Mouse (Mus musculus): ENCODE results near the gene Il4. TPM values are rescaled to one million over a fixed set of nuclear protein-coding genes. Genes with fewer than 3 reads are reported as not detected.
A peak's percentile ranks its signal among the peaks of the same experiment; 100 is the strongest.

Il4 gene
- polyA plus RNA-seq, 1 experiment, result 0.68 TPM

- no peak for TF ChIP-seq CTCF (IDR thresholded peaks at IDR 0.05; ENCODE audit: extremely low read depth, insufficient read depth, insufficient read length, insufficient replicate concordance)
- TF ChIP-seq POLR2A (IDR thresholded peaks at IDR 0.05; ENCODE audit: low read depth, low read length), result no peak
- Histone ChIP-seq H3K36me3 (ENCODE audit: control insufficient read depth, insufficient read depth, low read length) (no peaks in the 10 kb centered on the region), H3K4me3 (ENCODE audit: extremely low read depth, insufficient read depth, insufficient read length) (peak overlapping the region; percentile 29; the same call in 1 of the 2 replicates), H3K27me3 (ENCODE audit: control insufficient read depth, insufficient read depth, low read length) (peaks cover 6% of the 10 kb centered on the region; the same call in 1 of the 2 replicates), H3K27ac (ENCODE audit: insufficient read depth, low read length) (no peak overlapping the region), H3K4me1 (ENCODE audit: control insufficient read depth, insufficient read depth, insufficient read length) (peaks cover 5% of the 10 kb centered on the region)
- DNase-seq (ENCODE audit: low read depth in 1 of 2, low spot score in 2 of 2), result no peak
- 4% methylated on average over 40 of the region's 40 CpGs for WGBS
Observed at GRCm38 (mm10) chr11:53636183-53636646, 17.7 kb upstream of the Il4 start.

DNA sequence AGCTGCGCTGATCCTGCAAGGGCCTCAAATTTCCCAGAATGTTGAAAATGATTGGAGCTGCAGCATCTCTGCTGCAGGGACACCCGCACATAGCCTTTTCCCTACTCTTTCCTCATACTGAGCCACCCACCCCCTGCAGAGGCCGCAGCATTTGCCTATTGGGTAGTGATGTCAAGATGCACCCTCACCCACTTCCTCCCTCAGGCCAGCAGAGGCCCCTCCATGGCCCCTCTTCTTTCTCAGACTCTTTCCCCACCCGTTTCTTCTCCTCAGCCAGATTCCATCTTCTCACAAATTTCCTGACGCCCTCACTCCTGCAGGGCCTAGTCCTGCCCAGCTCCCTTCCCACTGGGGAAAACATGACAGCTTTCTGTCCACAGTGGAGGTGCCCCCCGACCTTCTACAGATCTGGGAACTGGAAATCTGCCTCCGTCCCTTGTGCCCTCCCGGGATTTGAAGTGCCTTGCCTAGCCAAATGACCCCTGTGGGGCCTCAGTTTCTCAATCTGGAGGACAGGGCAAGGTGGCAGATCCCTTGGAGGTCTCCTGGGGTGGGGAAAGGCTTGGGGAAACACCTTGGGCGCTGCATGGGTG is 17.2 kb upstream of the Il4 start:
- 62% methylated on average over 9 of the region's 9 CpGs for WGBS
- no peak for TF ChIP-seq CTCF (IDR thresholded peaks at IDR 0.05; ENCODE audit: extremely low read depth, insufficient read depth, insufficient read length, insufficient replicate concordance)
- no peak for TF ChIP-seq POLR2A (IDR thresholded peaks at IDR 0.05; ENCODE audit: low read depth, low read length)
- Histone ChIP-seq H3K4me3 (ENCODE audit: extremely low read depth, insufficient read depth, insufficient read length) (no peak overlapping the region), H3K27ac (ENCODE audit: insufficient read depth, low read length) (no peak overlapping the region), H3K27me3 (ENCODE audit: control insufficient read depth, insufficient read depth, low read length) (peaks cover 6% of the 10 kb centered on the region; the same call in 1 of the 2 replicates), H3K36me3 (ENCODE audit: control insufficient read depth, insufficient read depth, low read length) (no peaks in the 10 kb centered on the region), H3K4me1 (ENCODE audit: control insufficient read depth, insufficient read depth, insufficient read length) (peaks cover 5% of the 10 kb centered on the region)
- DNase-seq (ENCODE audit: low read depth in 1 of 2, low spot score in 2 of 2), result no peak

DNA sequence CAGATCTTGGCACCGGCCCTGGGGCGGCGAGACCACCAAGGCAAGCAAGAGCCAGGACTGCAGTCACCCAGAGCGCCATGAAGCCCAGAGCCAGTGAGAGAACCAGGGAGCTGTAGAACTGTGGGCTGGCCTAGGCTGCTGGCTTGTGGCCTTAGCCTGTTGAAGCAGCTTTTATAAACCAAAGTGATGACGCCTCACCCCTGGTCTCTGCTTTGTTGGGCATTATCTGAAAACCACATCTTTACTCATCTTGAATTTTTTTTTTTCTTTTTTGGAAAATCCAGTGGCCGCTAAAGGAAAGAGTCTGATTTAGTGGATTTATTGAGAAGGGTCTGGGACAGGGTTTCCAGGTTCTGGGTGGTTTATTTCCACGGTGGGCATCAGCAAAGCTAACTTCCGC is 16.1 kb upstream of the Il4 start, which contains the start of gene Il13:
Il13 (minus strand) TSS at position 147 of the 400 bp plus-strand sequence.
- Histone ChIP-seq H3K4me3 (ENCODE audit: extremely low read depth, insufficient read depth, insufficient read length) (no peak within 1 kb of the TSS), H3K4me1 (ENCODE audit: control insufficient read depth, insufficient read depth, insufficient read length) (peaks cover 5% of the 10 kb centered on the region), H3K27me3 (ENCODE audit: control insufficient read depth, insufficient read depth, low read length) (peaks cover 6% of the 10 kb centered on the region; the same call in 1 of the 2 replicates), H3K36me3 (ENCODE audit: control insufficient read depth, insufficient read depth, low read length) (no peaks in the 10 kb centered on the region), H3K27ac (ENCODE audit: insufficient read depth, low read length) (no peak within 1 kb of the TSS)
- DNase-seq (ENCODE audit: low read depth in 1 of 2, low spot score in 2 of 2), result no peak
- no peak for TF ChIP-seq POLR2A (IDR thresholded peaks at IDR 0.05; ENCODE audit: low read depth, low read length)
- TF ChIP-seq CTCF (IDR thresholded peaks at IDR 0.05; ENCODE audit: extremely low read depth, insufficient read depth, insufficient read length, insufficient replicate concordance), result no peak
- WGBS, result 90% methylated on average over 8 of the region's 8 CpGs

DNA sequence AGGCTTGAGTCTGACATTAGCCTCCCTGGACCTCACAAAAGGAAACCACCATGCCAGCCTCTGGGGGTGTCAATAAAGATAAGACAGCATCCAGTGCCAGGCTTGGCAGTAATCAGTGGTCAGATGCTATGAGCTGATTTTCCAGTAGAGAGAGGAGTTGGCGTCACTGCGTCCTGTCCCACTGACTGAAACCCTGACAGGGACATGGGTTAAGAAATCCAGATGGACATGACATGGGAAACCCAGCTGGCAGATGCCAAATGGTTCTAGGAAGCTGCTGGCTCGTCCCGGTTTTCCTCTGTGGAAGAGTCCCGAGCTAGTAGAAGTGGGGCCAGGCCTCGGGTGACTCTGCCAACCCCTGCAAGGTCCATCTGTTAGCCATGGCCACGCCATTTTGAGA is 15.2 kb upstream of the Il4 start:
- TF ChIP-seq CTCF (IDR thresholded peaks at IDR 0.05; ENCODE audit: extremely low read depth, insufficient read depth, insufficient read length, insufficient replicate concordance) (no peak), POLR2A (IDR thresholded peaks at IDR 0.05; ENCODE audit: low read depth, low read length) (no peak)

DNA sequence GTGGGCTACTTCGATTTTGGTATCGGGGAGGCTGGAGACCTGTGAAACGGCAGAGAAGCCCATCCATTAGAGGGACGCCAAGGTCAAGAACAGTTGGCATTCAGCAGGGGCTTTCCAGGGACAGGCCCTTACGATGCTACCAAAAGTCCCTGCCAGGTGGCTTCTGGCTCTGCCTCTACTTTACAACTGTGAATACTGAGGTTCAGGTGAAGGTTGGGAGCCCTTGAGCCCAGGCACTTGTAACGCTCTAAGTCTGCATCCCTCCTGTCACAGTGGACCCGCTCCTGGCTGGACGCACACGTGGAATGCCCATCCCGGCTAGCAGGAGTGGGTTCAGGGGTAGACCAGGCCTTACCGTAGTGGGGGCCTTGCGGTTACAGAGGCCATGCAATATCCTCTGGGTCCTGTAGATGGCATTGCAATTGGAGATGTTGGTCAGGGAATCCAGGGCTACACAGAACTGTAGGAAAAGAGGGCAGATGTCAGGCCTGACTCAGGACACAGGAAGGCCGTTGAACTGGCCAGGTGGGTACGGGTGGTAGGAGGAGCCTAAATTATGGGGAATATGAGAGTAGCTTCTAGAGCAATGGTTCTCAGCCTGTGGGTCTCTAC is 13.8 kb upstream of the Il4 start:
- no peak for DNase-seq (ENCODE audit: low read depth in 1 of 2, low spot score in 2 of 2)
- peaks cover 6% of the 10 kb centered on the region; the same call in 1 of the 2 replicates for H3K27me3 ChIP-seq (ENCODE audit: control insufficient read depth, insufficient read depth, low read length)
- no peak overlapping the region for H3K4me3 ChIP-seq (ENCODE audit: extremely low read depth, insufficient read depth, insufficient read length)
- H3K4me1 ChIP-seq (ENCODE audit: control insufficient read depth, insufficient read depth, insufficient read length), result peaks cover 5% of the 10 kb centered on the region
- 87% methylated on average over 14 of the region's 14 CpGs for WGBS
- H3K27ac ChIP-seq (ENCODE audit: insufficient read depth, low read length), result no peak overlapping the region
- TF ChIP-seq CTCF (IDR thresholded peaks at IDR 0.05; ENCODE audit: extremely low read depth, insufficient read depth, insufficient read length, insufficient replicate concordance), result no peak
- TF ChIP-seq POLR2A (IDR thresholded peaks at IDR 0.05; ENCODE audit: low read depth, low read length), result no peak
- no peaks in the 10 kb centered on the region for H3K36me3 ChIP-seq (ENCODE audit: control insufficient read depth, insufficient read depth, low read length)

More for the DNA sequence above, 15.2 kb upstream of the Il4 start:
- peaks cover 6% of the 10 kb centered on the region; the same call in 1 of the 2 replicates for H3K27me3 ChIP-seq (ENCODE audit: control insufficient read depth, insufficient read depth, low read length)
- no peak overlapping the region for H3K4me3 ChIP-seq (ENCODE audit: extremely low read depth, insufficient read depth, insufficient read length)
- H3K4me1 ChIP-seq (ENCODE audit: control insufficient read depth, insufficient read depth, insufficient read length), result peaks cover 5% of the 10 kb centered on the region
- no peak overlapping the region for H3K27ac ChIP-seq (ENCODE audit: insufficient read depth, low read length)
- no peaks in the 10 kb centered on the region for H3K36me3 ChIP-seq (ENCODE audit: control insufficient read depth, insufficient read depth, low read length)
- 88% methylated on average over 7 of the region's 7 CpGs for WGBS
- no peak for DNase-seq (ENCODE audit: low read depth in 1 of 2, low spot score in 2 of 2)

- no peaks in the 10 kb centered on the region for H3K36me3 ChIP-seq (ENCODE audit: control insufficient read depth, insufficient read depth, low read length)
- H3K4me3 ChIP-seq (ENCODE audit: extremely low read depth, insufficient read depth, insufficient read length), result no peak overlapping the region
- no peaks in the 10 kb centered on the region for H3K4me1 ChIP-seq (ENCODE audit: control insufficient read depth, insufficient read depth, insufficient read length)
- TF ChIP-seq POLR2A (IDR thresholded peaks at IDR 0.05; ENCODE audit: low read depth, low read length) (no peak), CTCF (IDR thresholded peaks at IDR 0.05; ENCODE audit: extremely low read depth, insufficient read depth, insufficient read length, insufficient replicate concordance) (peak; percentile 53; the same call in 1 of the 2 replicates)
- no peak overlapping the region for H3K27ac ChIP-seq (ENCODE audit: insufficient read depth, low read length)
- WGBS, result 11% methylated on average over 1 of the region's 1 CpGs
- peak; percentile 41 to 58 for DNase-seq (ENCODE audit: low read depth in 1 of 2, low spot score in 2 of 2)
- H3K27me3 ChIP-seq (ENCODE audit: control insufficient read depth, insufficient read depth, low read length), result no peaks in the 10 kb centered on the region
Observed at GRCm38 (mm10) chr11:53627859-53628258, 9.4 kb upstream of the Il4 start.

All from spleen, adult 2 months (tissue).